Mouse (Mus musculus) kidney, postnatal 0 days (tissue): ENCODE data around the gene Ints13. TPM values are rescaled to one million over a fixed set of nuclear protein-coding genes. Genes with fewer than 3 reads are reported as not detected.

Source experiments
- ATAC-seq: fragments of 200-750 bp; cut with Nextera tagmentation; replicated peaks from 2 replicates; pipeline ENCODE4 v1.8.0; 2017; ENCODE audit warnings: low read depth, moderate number of reproducible peaks, moderate TSS enrichment, moderate library complexity; ENCODE audit not compliant: low FRiP score
- DNase-seq: peaks from one replicate; pipeline ENCODE4 v3.0.0-alpha.2; 2016; ENCODE audit warnings: low spot score
- H3K27ac ChIP-seq: fragments of 300-500 bp; sonication (generic); 2 replicates; pipeline ENCODE4 v1.5.1; 2014; ENCODE audit warnings: mild to moderate bottlenecking
- H3K27me3 ChIP-seq: fragments of 300-500 bp; sonication (generic); 2 replicates; pipeline ENCODE4 v1.6.1; 2014; ENCODE audit warnings: low read length, mixed read lengths; ENCODE audit not compliant: insufficient read depth
- H3K36me3 ChIP-seq: fragments of 300-500 bp; sonication (generic); 2 replicates; pipeline ENCODE4 v1.6.1; 2014; ENCODE audit warnings: low read length, mixed read lengths; ENCODE audit not compliant: insufficient read depth
- H3K4me1 ChIP-seq: fragments of 300-500 bp; sonication (generic); replicated peaks from 2 replicates; pipeline ENCODE4 v1.6.1; 2014; ENCODE audit warnings: antibody characterized with exemption, low read length, mixed read lengths; ENCODE audit not compliant: insufficient read depth
- H3K4me2 ChIP-seq: fragments of 300-500 bp; sonication (generic); 2 replicates; pipeline ENCODE4 v1.6.1; 2014; ENCODE audit warnings: mild to moderate bottlenecking, low read length, moderate library complexity, mixed read lengths
- H3K4me3 ChIP-seq: fragments of 300-500 bp; sonication (generic); replicated peaks from 2 replicates; pipeline ENCODE4 v1.5.1; 2014; ENCODE audit warnings: low read depth, low read length
- H3K9ac ChIP-seq: fragments of 300-500 bp; sonication (generic); 2 replicates; pipeline ENCODE4 v1.6.1; 2014; ENCODE audit warnings: low read depth, low read length
- H3K9me3 ChIP-seq: fragments of 300-500 bp; sonication (generic); replicated peaks from 2 replicates; pipeline ENCODE4 v1.6.1; 2016; ENCODE audit warnings: low read length, inconsistent platforms, mixed read lengths
- CTCF ChIP-seq: IDR thresholded peaks from 2 replicates; pipeline ENCODE4 v1.5.1; 2016; ENCODE audit warnings: antibody characterized with exemption, low read depth, mild to moderate bottlenecking, moderate library complexity
- WGBS: fragments of 180-500 bp; shearing (Covaris S2); extraction: QIAGEN DNeasy Blood & Tissue Kit; methylation state at CpG from one replicate; pipeline ENCODE4 v1.1.7; 2014; 5-methylcytosine and 5-hydroxymethylcytosine counted together
- polyA plus RNA-seq: library from polyadenylated mRNA; unstranded; fragments of >200 nt; fragmentation: Nextera tagmentation; extraction: Ambion mirVana; gene quantifications from 2 replicates; pipeline ENCODE4 v1.2.1, GENCODE M21; 2015

Ints13 gene
- polyA plus RNA-seq, 1 experiment from 2014 or later, result 49.4 TPM

GRCm38 (mm10) chr6:146611897-146612296 is 34.3 kb upstream of the Ints13 start:
- Histone ChIP-seq H3K36me3 (peaks cover 29% of the 10 kb centered on the region), H3K9ac (no peak overlapping the region), H3K27ac (no peak overlapping the region), H3K4me2 (no peak overlapping the region), H3K4me1 (no peaks in the 10 kb centered on the region), H3K27me3 (no peaks in the 10 kb centered on the region), H3K4me3 (no peak overlapping the region), H3K9me3 (no peaks in the 10 kb centered on the region)
- DNase-seq (no peak), ATAC-seq (no peak)
- no peak for TF ChIP-seq CTCF
- WGBS, result 89% methylated on average over 7 of the region's 7 CpGs

DNA sequence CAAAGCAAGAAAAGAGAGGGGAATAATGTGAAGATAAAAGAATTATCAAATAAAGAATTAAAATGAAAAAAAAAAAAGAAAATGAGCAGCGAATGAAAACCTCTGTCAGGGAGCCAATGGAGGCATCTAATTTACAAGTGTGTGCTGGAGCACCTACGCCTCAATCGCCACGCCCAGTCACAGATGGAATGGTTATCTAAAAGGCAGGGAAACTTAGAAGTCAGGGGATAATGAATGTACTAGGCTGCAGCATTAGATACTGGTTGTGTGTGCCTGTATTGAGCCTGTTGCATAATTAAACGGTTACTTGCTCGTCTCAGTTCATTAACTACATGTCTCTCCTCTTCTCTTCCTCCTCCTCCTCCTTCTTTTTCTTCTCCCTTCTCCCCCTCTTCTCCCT is 33.8 kb upstream of the Ints13 start:
- peaks cover 25% of the 10 kb centered on the region for H3K36me3 ChIP-seq
- 71% methylated on average over 6 of the region's 6 CpGs for WGBS
- no peaks in the 10 kb centered on the region for H3K27me3 ChIP-seq
- no peaks in the 10 kb centered on the region for H3K4me1 ChIP-seq
- H3K27ac ChIP-seq, result no peak overlapping the region
- H3K9ac ChIP-seq, result no peak overlapping the region
- ATAC-seq, result no peak
- H3K9me3 ChIP-seq, result no peaks in the 10 kb centered on the region
- H3K4me3 ChIP-seq, result no peak overlapping the region
- DNase-seq, result no peak
- no peak for TF ChIP-seq CTCF
- no peak overlapping the region for H3K4me2 ChIP-seq

GRCm38 (mm10) chr6:146603651-146604050 is 26.0 kb upstream of the Ints13 start:
- peak; percentile 40; the same call in 1 of the 2 replicates for ATAC-seq
- H3K36me3 ChIP-seq, result peaks cover 45% of the 10 kb centered on the region
- no peak overlapping the region for H3K4me3 ChIP-seq

DNA sequence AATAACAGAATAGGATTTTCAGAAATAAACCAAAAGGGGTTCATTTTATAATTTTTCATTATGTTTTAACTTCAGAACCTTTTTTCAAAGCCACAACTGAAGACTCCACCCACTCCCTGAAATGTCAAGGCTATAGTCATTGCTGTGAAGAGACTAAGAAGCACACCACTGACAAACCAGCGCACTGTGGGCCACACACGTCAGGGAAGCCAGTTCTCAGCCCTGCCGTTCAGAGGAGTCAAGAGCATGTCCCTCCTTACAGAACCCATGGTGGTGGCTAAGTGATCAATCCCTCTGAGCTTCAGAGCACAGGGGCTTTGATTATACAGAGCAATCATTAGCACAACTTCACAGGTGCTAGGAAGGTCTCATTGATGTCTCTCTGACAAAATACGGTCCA is 25.0 kb upstream of the Ints13 start:
- no peak for DNase-seq
- Histone ChIP-seq H3K27me3 (no peaks in the 10 kb centered on the region), H3K27ac (no peak overlapping the region), H3K36me3 (peaks cover 44% of the 10 kb centered on the region), H3K9me3 (no peaks in the 10 kb centered on the region), H3K9ac (no peak overlapping the region), H3K4me1 (no peaks in the 10 kb centered on the region), H3K4me2 (no peak overlapping the region), H3K4me3 (no peak overlapping the region)
- no peak for TF ChIP-seq CTCF
- ATAC-seq, result no peak
- WGBS, result 76% methylated on average over 4 of the region's 4 CpGs

More at GRCm38 (mm10) chr6:146603651-146604050, 26.0 kb upstream of the Ints13 start:
- H3K9me3 ChIP-seq, result no peaks in the 10 kb centered on the region
- no peaks in the 10 kb centered on the region for H3K27me3 ChIP-seq
- no peak overlapping the region for H3K4me2 ChIP-seq
- WGBS, result 32% methylated on average over 10 of the region's 10 CpGs
- no peaks in the 10 kb centered on the region for H3K4me1 ChIP-seq
- H3K9ac ChIP-seq, result no peak overlapping the region
- no peak overlapping the region for H3K27ac ChIP-seq
- no peak for TF ChIP-seq CTCF
- DNase-seq, result peak; percentile 54

GRCm38 (mm10) chr6:146585134-146585533 is 7.5 kb upstream of the Ints13 start:
- WGBS, result 86% methylated on average over 5 of the region's 5 CpGs

GRCm38 (mm10) chr6:146583366-146584046 is 5.9 kb upstream of the Ints13 start:
- no peaks in the 10 kb centered on the region for H3K9me3 ChIP-seq
- H3K4me2 ChIP-seq, result no peak overlapping the region
- no peak overlapping the region for H3K4me3 ChIP-seq
- H3K36me3 ChIP-seq, result peaks cover 4% of the 10 kb centered on the region
- no peak overlapping the region for H3K9ac ChIP-seq
- H3K4me1 ChIP-seq, result no peaks in the 10 kb centered on the region
- TF ChIP-seq CTCF, result no peak
- ATAC-seq (no peak), DNase-seq (no peak)
- 72% methylated on average over 2 of the region's 2 CpGs for WGBS
- H3K27ac ChIP-seq, result no peak overlapping the region
- no peaks in the 10 kb centered on the region for H3K27me3 ChIP-seq

More at GRCm38 (mm10) chr6:146585134-146585533, 7.5 kb upstream of the Ints13 start:
- H3K36me3 ChIP-seq, result peaks cover 18% of the 10 kb centered on the region
- TF ChIP-seq CTCF, result no peak
- H3K4me3 ChIP-seq, result no peak overlapping the region
- DNase-seq (no peak), ATAC-seq (no peak)
- no peak overlapping the region for H3K4me2 ChIP-seq
- no peaks in the 10 kb centered on the region for H3K4me1 ChIP-seq
- H3K27me3 ChIP-seq, result no peaks in the 10 kb centered on the region
- no peak overlapping the region for H3K9ac ChIP-seq
- H3K9me3 ChIP-seq, result no peaks in the 10 kb centered on the region
- no peak overlapping the region for H3K27ac ChIP-seq
